Mouse (Mus musculus) heart, postnatal 36 days (tissue): ENCODE measurements around the gene Jsrp1. TPM values are rescaled to one million over a fixed set of nuclear protein-coding genes. Genes with fewer than 3 reads are reported as not detected.
A peak's percentile ranks its signal among the peaks of the same experiment; 100 is the strongest.

Experiments used
- DNase-seq, 2 experiments: peaks; one replicate each; pipeline ENCODE4 v3.0.0; 2021 to 2022
- intact Hi-C: fragments of 180-260 bp; cut with DNase I; formaldehyde crosslinking; loops from one replicate; pipeline ENCODE4 v1.15.1; 2025
- total RNA-seq, 2 experiments: library from RNA; stranded (reverse); gene quantifications; 2 replicates each; pipeline ENCODE4 v1.2.3; 2021

Gene Jsrp1
- total RNA-seq, 2 experiments from 2014 or later: 0.46 TPM; not detected in 1

GRCm38 (mm10) chr10:80814800-80815199, 1.5 kb upstream of the Jsrp1 start:
- no peak for DNase-seq
- intact Hi-C loops: no loop called here

GRCm38 (mm10) chr10:80812391-80813041, 782 bp downstream of the Jsrp1 start:
- intact Hi-C loops: no loop called here
- no peak for DNase-seq

GRCm38 (mm10) chr10:80810084-80810483, 3.2 kb downstream of the Jsrp1 start:
- no peak for DNase-seq
- intact Hi-C loops: no loop called here

GRCm38 (mm10) chr10:80808985-80809632, 4.2 kb downstream of the Jsrp1 start:
- intact Hi-C loops: no loop called here
- DNase-seq: no peak

GRCm38 (mm10) chr10:80808099-80808984, 5.0 kb downstream of the Jsrp1 start:
- intact Hi-C loops: no loop called here
- DNase-seq: no peak

GRCm38 (mm10) chr10:80807057-80807627, 6.2 kb downstream of the Jsrp1 start:
- intact Hi-C loops: no loop called here
- DNase-seq: peak; percentile 66 to 74

- DNase-seq: no peak
- intact Hi-C loops: no loop called here
Measured at GRCm38 (mm10) chr10:80806341-80807056, 6.8 kb downstream of the Jsrp1 start.

GRCm38 (mm10) chr10:80805925-80806324, 7.4 kb downstream of the Jsrp1 start:
- DNase-seq: peak; percentile 67 to 79
- intact Hi-C loops: no loop called here

GRCm38 (mm10) chr10:80805322-80805721, 8.0 kb downstream of the Jsrp1 start:
- intact Hi-C loops: no loop called here
- no peak for DNase-seq

- DNase-seq: no peak
- intact Hi-C loops: no loop called here
Measured at GRCm38 (mm10) chr10:80804916-80805315, 8.4 kb downstream of the Jsrp1 start, which contains the start of gene Amh. Amh (plus strand) TSS chr10:80805243.

- DNase-seq: no peak
- intact Hi-C loops: no loop called here
Measured at GRCm38 (mm10) chr10:80804340-80804739, 9.0 kb downstream of the Jsrp1 start.

- intact Hi-C loops: no loop called here
- DNase-seq: no peak
Measured at GRCm38 (mm10) chr10:80802996-80803395, 10.3 kb downstream of the Jsrp1 start.

GRCm38 (mm10) chr10:80802204-80802912, 10.9 kb downstream of the Jsrp1 start:
- intact Hi-C loops: no loop called here
- DNase-seq: no peak

- intact Hi-C loops: no loop called here
Measured at GRCm38 (mm10) chr10:80799070-80799566, 14.2 kb downstream of the Jsrp1 start.

GRCm38 (mm10) chr10:80798150-80799006, 14.9 kb downstream of the Jsrp1 start, which contains the start of the genes Sf3a2 and Plekhj1:
Sf3a2 (plus strand) TSS chr10:80798198.
Plekhj1 (minus strand) TSS chr10:80798626.
- intact Hi-C loops: no loop called here

More at GRCm38 (mm10) chr10:80799070-80799566, 14.2 kb downstream of the Jsrp1 start:
- DNase-seq: no peak

GRCm38 (mm10) chr10:80797186-80798149, 15.8 kb downstream of the Jsrp1 start:
- intact Hi-C loops: no loop called here
- DNase-seq: no peak

More at GRCm38 (mm10) chr10:80798150-80799006, 14.9 kb downstream of the Jsrp1 start, which contains the start of the genes Sf3a2 and Plekhj1:
- peak; percentile 97 to 99 for DNase-seq

- intact Hi-C loops: no loop called here
- DNase-seq: no peak
Measured at GRCm38 (mm10) chr10:80796307-80796848, 16.9 kb downstream of the Jsrp1 start.
